Mouse (Mus musculus) liver, embryonic 11.5 days (tissue): ENCODE measurements around the gene Pgpep1. TPM values are rescaled to one million over a fixed set of nuclear protein-coding genes. Genes with fewer than 3 reads are reported as not detected.
A peak's percentile ranks its signal among the peaks of the same experiment; 100 is the strongest.

ENCODE experiments used
- ATAC-seq: fragments of 200-750 bp; cut with Nextera tagmentation; replicated peaks from 2 replicates; pipeline ENCODE4 v1.8.0; 2017; ENCODE audit warnings: moderate number of reproducible peaks, mild to moderate bottlenecking, moderate TSS enrichment, moderate library complexity; ENCODE audit not compliant: low FRiP score
- DNase-seq: peaks from one replicate; pipeline ENCODE4 v3.0.0-alpha.2; 2017; ENCODE audit warnings: low spot score
- H3K27ac ChIP-seq: fragments of 300-500 bp; sonication (generic); 2 replicates; pipeline ENCODE4 v1.5.1; 2014; ENCODE audit warnings: mild to moderate bottlenecking, low read depth, low read length, control low read depth
- H3K27me3 ChIP-seq: fragments of 300-500 bp; sonication (generic); replicated peaks from 2 replicates; pipeline ENCODE4 v1.6.1; 2014; ENCODE audit warnings: low read length, mixed read lengths; ENCODE audit not compliant: control insufficient read depth, insufficient read depth
- H3K36me3 ChIP-seq: fragments of 300-500 bp; sonication (generic); 2 replicates; pipeline ENCODE4 v1.6.1; 2014; ENCODE audit warnings: mild to moderate bottlenecking, low read length, moderate library complexity, mixed read lengths; ENCODE audit not compliant: control insufficient read depth, insufficient read depth
- H3K4me1 ChIP-seq: fragments of 300-500 bp; sonication (generic); replicated peaks from 2 replicates; pipeline ENCODE4 v1.6.1; 2014; ENCODE audit warnings: low read length, mixed read lengths; ENCODE audit not compliant: control insufficient read depth, insufficient read depth
- H3K4me2 ChIP-seq: fragments of 300-500 bp; sonication (generic); 2 replicates; pipeline ENCODE4 v1.6.1; 2014; ENCODE audit warnings: mild to moderate bottlenecking, control low read depth, moderate library complexity
- H3K4me3 ChIP-seq: fragments of 300-500 bp; sonication (generic); 2 replicates; pipeline ENCODE4 v1.5.1; 2014; ENCODE audit warnings: low read depth, low read length, control low read depth
- H3K9ac ChIP-seq: fragments of 300-500 bp; sonication (generic); 2 replicates; pipeline ENCODE4 v1.6.1; 2014; ENCODE audit warnings: low read depth, low read length, control low read depth
- H3K9me3 ChIP-seq: fragments of 300-500 bp; sonication (generic); 2 replicates; pipeline ENCODE4 v1.6.1; 2016; ENCODE audit warnings: low read length, inconsistent platforms, mixed read lengths; ENCODE audit not compliant: control insufficient read depth
- WGBS: fragments of 180-500 bp; shearing (Covaris S2); extraction: QIAGEN DNeasy Blood & Tissue Kit; methylation state at CpG from one replicate; pipeline ENCODE4 v1.1.7; 2014; 5-methylcytosine and 5-hydroxymethylcytosine counted together
- polyA plus RNA-seq: library from polyadenylated mRNA; unstranded; fragments of >200 nt; fragmentation: Nextera tagmentation; extraction: Ambion mirVana; gene quantifications from 2 replicates; pipeline ENCODE4 v1.2.1, GENCODE M21; 2014

Gene Pgpep1
- polyA plus RNA-seq, 1 experiment from 2014 or later = 34.6 TPM

DNA sequence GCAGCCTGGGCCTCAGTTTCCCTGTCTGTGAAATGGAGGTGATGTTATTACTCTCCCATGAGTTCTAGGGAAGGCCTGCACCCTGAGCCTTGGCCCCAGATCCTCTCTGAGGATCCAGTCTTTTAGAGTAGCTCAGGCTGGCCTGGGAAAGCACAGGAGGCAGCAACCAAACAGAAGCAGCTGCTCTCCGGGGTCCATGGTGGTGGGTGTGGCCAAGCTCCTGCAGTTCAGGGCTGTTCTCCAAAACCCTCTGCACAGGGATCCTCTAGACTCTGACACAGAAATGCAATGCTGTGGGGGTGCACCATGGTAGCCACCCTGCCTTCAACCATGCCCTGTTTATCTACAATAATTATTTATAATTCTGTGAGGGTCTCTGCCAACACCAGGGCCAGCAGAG, 46.4 kb downstream of the Pgpep1 start:
- WGBS = 25% methylated on average over 1 of the region's 1 CpGs
- peaks cover 47% of the 10 kb centered on the region for H3K4me1 ChIP-seq
- H3K27ac ChIP-seq = no peak overlapping the region
- H3K9ac ChIP-seq = no peak overlapping the region
- H3K4me3 ChIP-seq = no peak overlapping the region
- no peaks in the 10 kb centered on the region for H3K9me3 ChIP-seq
- no peaks in the 10 kb centered on the region for H3K27me3 ChIP-seq
- no peaks in the 10 kb centered on the region for H3K36me3 ChIP-seq
- ATAC-seq = no peak
- DNase-seq = no peak
- no peak overlapping the region for H3K4me2 ChIP-seq

DNA sequence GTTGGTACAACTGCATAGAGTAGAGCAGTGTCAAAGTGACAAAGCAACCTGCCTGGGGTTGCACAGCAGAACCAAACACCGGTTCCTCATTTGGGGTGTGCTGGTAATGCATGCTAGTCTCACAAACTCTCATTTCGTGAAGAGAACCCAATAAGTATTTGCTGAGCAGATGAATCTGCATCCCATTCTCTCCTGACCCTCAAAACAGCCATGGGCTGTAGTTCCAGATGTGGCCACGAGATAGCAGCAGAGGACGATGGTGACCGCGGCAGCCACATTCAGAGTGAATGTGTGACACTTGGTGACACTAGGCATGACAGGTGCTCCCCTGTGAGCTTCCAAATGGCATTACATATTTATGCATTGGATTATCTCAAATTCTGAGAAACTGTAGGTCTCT, 48.3 kb downstream of the Pgpep1 start:
- Histone ChIP-seq H3K4me1 (peaks cover 37% of the 10 kb centered on the region), H3K36me3 (no peaks in the 10 kb centered on the region), H3K27me3 (no peaks in the 10 kb centered on the region), H3K9me3 (no peaks in the 10 kb centered on the region), H3K27ac (peak overlapping the region; percentile 99), H3K9ac (peak overlapping the region; percentile 85), H3K4me2 (peak overlapping the region; percentile 100), H3K4me3 (peak overlapping the region; percentile 92)
- ATAC-seq (peak; percentile 32; the same call in 1 of the 2 replicates), DNase-seq (peak; percentile 86)
- under 1% methylated on average over 6 of the region's 6 CpGs for WGBS

DNA sequence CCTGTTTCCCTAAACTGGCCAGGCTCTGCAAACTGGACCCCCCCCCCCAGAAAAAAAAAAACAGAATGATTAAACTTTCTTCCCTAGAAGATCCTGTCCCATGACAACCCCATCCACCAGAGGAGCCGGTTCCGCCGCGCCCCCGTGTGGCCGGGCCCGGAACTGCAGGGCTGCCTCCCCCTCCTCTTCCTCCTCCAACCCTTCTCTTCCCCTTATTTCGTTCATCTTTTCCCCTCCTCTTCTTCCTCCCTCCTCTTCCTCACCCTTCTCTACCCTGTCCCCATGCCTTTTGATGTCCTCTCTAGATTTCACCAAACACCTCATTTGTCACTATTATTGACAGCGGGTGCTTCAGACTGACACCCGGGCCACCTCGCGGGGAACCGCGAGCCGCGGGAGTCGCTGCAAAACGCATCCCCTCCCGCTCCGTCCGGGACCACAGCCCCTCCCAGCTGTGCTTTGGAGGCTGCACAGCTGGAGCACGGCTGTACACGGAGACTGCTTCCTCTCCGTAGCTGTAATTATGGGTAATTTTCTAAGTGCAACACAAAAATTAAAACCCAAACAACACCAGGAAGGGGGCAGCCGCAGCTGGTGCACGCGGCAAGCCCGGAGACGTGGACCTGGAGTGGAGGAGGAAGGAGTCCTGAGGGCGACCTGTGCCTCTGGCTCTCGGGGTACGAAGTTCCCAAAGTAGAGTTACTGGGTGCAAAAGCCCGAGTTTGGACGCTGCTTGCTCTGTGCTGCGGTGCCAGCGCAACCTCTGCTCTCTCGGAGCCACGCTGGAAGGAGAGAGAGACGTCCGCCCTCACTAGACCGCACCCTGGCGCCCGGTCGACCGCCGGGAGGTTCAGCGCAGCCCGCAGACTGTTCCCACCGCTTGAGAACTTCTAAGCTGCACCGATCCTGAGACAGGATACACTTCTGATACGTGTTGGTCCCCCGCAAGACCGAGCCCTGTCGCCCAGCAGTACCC, 49.1 kb downstream of the Pgpep1 start:
- Histone ChIP-seq H3K27me3 (no peaks in the 10 kb centered on the region), H3K9me3 (no peaks in the 10 kb centered on the region), H3K4me3 (peak overlapping the region; percentile 92), H3K4me1 (peaks cover 38% of the 10 kb centered on the region), H3K27ac (peak overlapping the region; percentile 99), H3K4me2 (peak overlapping the region; percentile 100), H3K36me3 (no peaks in the 10 kb centered on the region), H3K9ac (peak overlapping the region; percentile 85)
- DNase-seq = peak; percentile 93
- ATAC-seq = peak; percentile 38
- under 1% methylated on average over 54 of the region's 54 CpGs for WGBS

DNA sequence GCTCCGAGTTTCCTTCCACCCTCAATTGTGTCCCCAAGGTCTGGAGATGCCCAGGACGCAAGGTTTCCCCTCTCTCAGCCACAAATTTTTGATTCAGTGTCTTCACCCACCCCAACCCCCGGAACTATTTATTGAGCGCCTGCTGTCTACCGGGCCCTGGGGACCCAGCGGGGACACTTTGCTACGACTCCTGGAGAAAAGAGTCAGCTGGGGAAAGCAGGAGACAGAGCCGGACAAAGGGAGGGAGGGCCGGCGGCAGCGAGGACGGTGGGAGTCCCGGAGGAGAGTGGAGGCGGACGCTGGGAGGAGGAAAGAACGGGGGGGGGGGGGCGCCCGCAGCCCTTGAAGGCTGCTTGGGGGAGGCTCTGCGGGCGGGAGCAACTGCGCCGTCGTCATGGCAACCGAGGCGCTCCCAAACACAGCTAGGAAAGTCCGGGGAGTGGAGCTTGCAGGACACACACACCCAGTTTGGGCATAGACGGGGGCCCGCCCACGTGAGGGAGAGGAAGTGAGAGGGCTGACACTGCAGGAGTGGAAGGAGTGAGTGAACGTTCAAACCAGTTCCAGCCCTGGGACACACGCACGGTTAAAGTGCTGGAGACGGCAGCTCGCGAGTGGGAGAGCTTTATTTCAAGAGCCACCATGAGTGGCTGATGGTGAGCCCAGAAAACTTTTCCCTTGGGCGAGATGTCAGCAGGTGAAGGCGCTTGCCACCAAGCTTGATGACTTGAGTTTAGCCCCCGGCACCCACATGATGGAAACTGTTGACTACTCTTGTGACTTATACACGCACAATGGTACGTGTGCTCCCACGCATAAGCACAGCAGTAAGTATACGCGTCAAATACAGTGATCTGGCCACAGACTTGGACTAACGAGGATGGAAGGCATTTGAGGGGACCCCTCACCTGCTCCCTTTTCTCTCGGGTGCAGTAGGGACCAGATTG, 50.1 kb downstream of the Pgpep1 start:
- H3K9me3 ChIP-seq = no peaks in the 10 kb centered on the region
- H3K4me1 ChIP-seq = peaks cover 36% of the 10 kb centered on the region
- peak overlapping the region; percentile 100 for H3K4me2 ChIP-seq
- peak overlapping the region; percentile 98 for H3K9ac ChIP-seq
- no peaks in the 10 kb centered on the region for H3K36me3 ChIP-seq
- peak; percentile 91 for DNase-seq
- H3K27ac ChIP-seq = peak overlapping the region; percentile 99
- H3K4me3 ChIP-seq = peak overlapping the region; percentile 92
- no peaks in the 10 kb centered on the region for H3K27me3 ChIP-seq
- ATAC-seq = peak; percentile 47
- 1% methylated on average over 44 of the region's 45 CpGs for WGBS

DNA sequence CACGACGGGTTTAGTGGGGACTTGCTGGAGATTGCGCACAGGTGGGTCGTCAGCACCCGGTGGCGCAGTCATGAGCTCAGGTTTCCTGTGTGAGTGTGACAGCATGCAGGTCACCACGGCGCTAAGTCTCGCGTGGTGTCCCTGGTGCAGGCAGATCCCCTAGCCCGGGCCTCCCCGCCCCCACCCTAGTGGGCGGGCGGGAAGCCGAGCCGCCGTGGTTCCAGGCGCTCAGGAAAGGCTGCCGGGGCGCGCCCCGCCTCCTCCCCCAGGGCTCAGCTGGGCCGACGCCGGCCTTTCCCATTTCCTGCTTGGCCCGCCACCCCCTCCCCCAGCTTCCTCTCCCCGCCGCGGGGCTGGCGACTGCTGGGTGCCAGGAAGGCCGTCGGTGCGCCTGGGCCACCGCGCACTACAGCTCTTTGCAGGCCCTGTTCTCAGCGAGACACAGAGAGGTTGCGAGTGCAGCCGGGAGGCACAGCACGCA, 50.8 kb downstream of the Pgpep1 start:
- Histone ChIP-seq H3K9ac (peak overlapping the region; percentile 98), H3K27ac (peak overlapping the region; percentile 99), H3K4me1 (peaks cover 36% of the 10 kb centered on the region), H3K36me3 (no peaks in the 10 kb centered on the region), H3K9me3 (no peaks in the 10 kb centered on the region), H3K4me3 (peak overlapping the region; percentile 92), H3K27me3 (no peaks in the 10 kb centered on the region), H3K4me2 (peak overlapping the region; percentile 100)
- no peak for DNase-seq
- peak; percentile 50 for ATAC-seq
- WGBS = under 1% methylated on average over 39 of the region's 39 CpGs

GRCm38 (mm10) chr8:70608749-70609367, 51.3 kb downstream of the Pgpep1 start, which contains the start of gene Ssbp4:
TSS of gene Ssbp4 (minus strand) at chr8:70608872.
- H3K9ac ChIP-seq = peak within 1 kb of the TSS; percentile 98
- ATAC-seq (no peak), DNase-seq (no peak)
- 4% methylated on average over 26 of the region's 26 CpGs for WGBS
- peak within 1 kb of the TSS; percentile 99 for H3K27ac ChIP-seq
- no peaks in the 10 kb centered on the region for H3K9me3 ChIP-seq
- peaks cover 36% of the 10 kb centered on the region for H3K4me1 ChIP-seq
- H3K4me2 ChIP-seq = peak within 1 kb of the TSS; percentile 100
- H3K27me3 ChIP-seq = no peaks in the 10 kb centered on the region
- H3K4me3 ChIP-seq = peak within 1 kb of the TSS; percentile 92
- 0 out of 2 replicates have a peak, but pooled peaks cover 2% of the 10 kb centered on the region for H3K36me3 ChIP-seq

- no peaks in the 10 kb centered on the region for H3K9me3 ChIP-seq
- peak overlapping the region; percentile 92 for H3K4me3 ChIP-seq
- WGBS = under 1% methylated on average over 84 of the region's 84 CpGs
- H3K4me2 ChIP-seq = peak overlapping the region; percentile 100
- no peaks in the 10 kb centered on the region for H3K27me3 ChIP-seq
- ATAC-seq (peak; percentile 27), DNase-seq (peak; percentile 80)
- H3K4me1 ChIP-seq = peaks cover 36% of the 10 kb centered on the region
- peak overlapping the region; percentile 98 for H3K9ac ChIP-seq
- H3K27ac ChIP-seq = peak overlapping the region; percentile 99
- 0 out of 2 replicates have a peak, but pooled peaks cover 3% of the 10 kb centered on the region for H3K36me3 ChIP-seq
These were observed 52.1 kb downstream of the Pgpep1 start for GRCm38 (mm10) chr8:70607898-70608748.
